Mouse (Mus musculus) erythroblast, embryonic 14.5 days (primary cell): Measurements from ENCODE around the gene Hapln4.

ENCODE experiments used
- GATA1 ChIP-seq: IDR thresholded peaks from 2 replicates; pipeline ENCODE4 v1.6.1; 2012; ENCODE audit warnings: low read length, inconsistent platforms, mixed read lengths
- TAL1 ChIP-seq: IDR thresholded peaks from 3 replicates; pipeline ENCODE4 v1.6.1; 2012; ENCODE audit warnings: low read length, inconsistent platforms, mixed read lengths

GRCm38 (mm10) chr8:70089296-70089960 lies 6.2 kb downstream of the Hapln4 start:
- TF ChIP-seq GATA1: no peak
- no peak for TF ChIP-seq TAL1
